Mouse (Mus musculus) kidney, embryonic 14.5 days (tissue): ENCODE data around the gene Aknad1. TPM values are rescaled to one million over a fixed set of nuclear protein-coding genes. Genes with fewer than 3 reads are reported as not detected.

Experiments
- ATAC-seq: fragments of 200-750 bp; cut with Nextera tagmentation; 2 replicates; pipeline ENCODE4 v1.8.0; 2017; ENCODE audit warnings: moderate number of reproducible peaks, mild to moderate bottlenecking, moderate TSS enrichment, moderate library complexity; ENCODE audit not compliant: low FRiP score, low TSS enrichment
- H3K27ac ChIP-seq: fragments of 300-500 bp; sonication (generic); 2 replicates; pipeline ENCODE4 v1.5.1; 2014; ENCODE audit warnings: low read depth, mild to moderate bottlenecking, low read length, moderate library complexity, mixed read lengths
- H3K27me3 ChIP-seq: fragments of 300-500 bp; sonication (generic); 2 replicates; pipeline ENCODE4 v1.6.1; 2014; ENCODE audit warnings: mild to moderate bottlenecking, low read length; ENCODE audit not compliant: control insufficient read depth, insufficient read depth
- H3K36me3 ChIP-seq: fragments of 300-500 bp; sonication (generic); 2 replicates; pipeline ENCODE4 v1.6.1; 2014; ENCODE audit warnings: low read length, mixed read lengths; ENCODE audit not compliant: control insufficient read depth, insufficient read depth
- H3K4me1 ChIP-seq: fragments of 300-500 bp; sonication (generic); 2 replicates; pipeline ENCODE4 v1.6.1; 2014; ENCODE audit warnings: low read length, mixed read lengths; ENCODE audit not compliant: control insufficient read depth, insufficient read depth
- H3K4me2 ChIP-seq: fragments of 300-500 bp; sonication (generic); replicated peaks from 2 replicates; pipeline ENCODE4 v1.6.1; 2014; ENCODE audit warnings: low read depth, mild to moderate bottlenecking, low read length
- H3K4me3 ChIP-seq: fragments of 300-500 bp; sonication (generic); 2 replicates; pipeline ENCODE4 v1.5.1; 2014; ENCODE audit warnings: mild to moderate bottlenecking, low read length
- H3K9ac ChIP-seq: fragments of 300-500 bp; sonication (generic); 2 replicates; pipeline ENCODE4 v1.6.1; 2014; ENCODE audit warnings: low read depth, mild to moderate bottlenecking, low read length, moderate library complexity
- H3K9me3 ChIP-seq: fragments of 300-500 bp; sonication (generic); 2 replicates; pipeline ENCODE4 v1.6.1; 2016; ENCODE audit warnings: low read length; ENCODE audit not compliant: control insufficient read depth
- WGBS: fragments of 180-500 bp; shearing (Covaris S2); extraction: QIAGEN DNeasy Blood & Tissue Kit; methylation state at CpG from one replicate; pipeline ENCODE4 v1.1.7; 2014; 5-methylcytosine and 5-hydroxymethylcytosine counted together
- polyA plus RNA-seq: library from polyadenylated mRNA; unstranded; fragments of >200 nt; fragmentation: Nextera tagmentation; extraction: Ambion mirVana; gene quantifications from 2 replicates; pipeline ENCODE4 v1.2.1, GENCODE M21; 2014

Aknad1 gene
- polyA plus RNA-seq, 1 experiment from 2014 or later = not detected

DNA sequence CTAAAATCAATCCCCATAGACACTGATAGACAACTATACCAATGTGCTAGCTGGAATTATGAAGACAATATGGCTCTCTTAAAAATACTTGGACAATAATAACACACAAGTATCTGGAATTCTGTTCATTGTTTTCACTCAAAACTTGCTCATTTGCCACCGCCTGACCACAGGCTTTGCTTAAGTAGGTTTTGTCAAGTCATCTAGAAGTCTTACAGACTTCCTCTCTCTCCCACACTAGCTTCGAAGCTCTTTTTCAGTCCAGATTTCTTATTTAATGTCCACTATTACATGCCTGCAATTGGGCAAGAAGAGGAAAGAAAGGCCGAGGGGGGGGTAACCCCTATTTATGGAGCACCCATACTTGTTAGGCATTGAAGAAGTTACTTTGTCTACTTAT is 11.7 kb upstream of the Aknad1 start:
- 88% methylated on average over 3 of the region's 3 CpGs for WGBS
- ATAC-seq = no peak

DNA sequence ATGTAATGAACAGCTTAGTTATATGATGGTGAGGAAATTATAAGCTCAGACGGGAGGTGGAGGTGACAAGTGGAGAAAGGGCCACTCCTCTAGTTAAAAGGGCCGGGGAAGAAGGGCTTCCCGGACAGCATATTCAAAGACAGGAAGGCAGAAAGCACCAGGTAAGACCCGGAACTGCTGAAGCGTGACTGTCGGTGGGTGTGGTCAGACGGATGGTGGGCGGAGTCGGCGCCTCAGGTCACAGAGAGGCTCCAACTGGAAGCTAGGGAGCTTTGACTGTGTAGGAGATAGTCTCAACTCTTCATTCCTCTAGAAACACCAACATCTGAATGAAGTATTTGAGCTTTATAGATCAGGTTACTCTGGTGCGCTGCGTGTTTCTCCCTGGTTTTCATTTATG is 9.1 kb upstream of the Aknad1 start:
- no peak overlapping the region for H3K4me2 ChIP-seq
- no peaks in the 10 kb centered on the region for H3K27me3 ChIP-seq
- no peak for ATAC-seq
- peaks cover 4% of the 10 kb centered on the region; the same call in 1 of the 2 replicates for H3K9me3 ChIP-seq
- H3K27ac ChIP-seq = no peak overlapping the region
- H3K36me3 ChIP-seq = no peaks in the 10 kb centered on the region
- WGBS = 29% methylated on average over 12 of the region's 12 CpGs
- no peak overlapping the region for H3K9ac ChIP-seq
- H3K4me1 ChIP-seq = no peaks in the 10 kb centered on the region
- no peak overlapping the region for H3K4me3 ChIP-seq

More for the DNA sequence above, 11.7 kb upstream of the Aknad1 start:
- Histone ChIP-seq H3K27ac (no peak overlapping the region), H3K4me2 (no peak overlapping the region), H3K36me3 (no peaks in the 10 kb centered on the region), H3K4me3 (no peak overlapping the region), H3K27me3 (no peaks in the 10 kb centered on the region), H3K9me3 (no peaks in the 10 kb centered on the region), H3K9ac (no peak overlapping the region), H3K4me1 (0 out of 2 replicates have a peak, but pooled peaks cover 3% of the 10 kb centered on the region)

DNA sequence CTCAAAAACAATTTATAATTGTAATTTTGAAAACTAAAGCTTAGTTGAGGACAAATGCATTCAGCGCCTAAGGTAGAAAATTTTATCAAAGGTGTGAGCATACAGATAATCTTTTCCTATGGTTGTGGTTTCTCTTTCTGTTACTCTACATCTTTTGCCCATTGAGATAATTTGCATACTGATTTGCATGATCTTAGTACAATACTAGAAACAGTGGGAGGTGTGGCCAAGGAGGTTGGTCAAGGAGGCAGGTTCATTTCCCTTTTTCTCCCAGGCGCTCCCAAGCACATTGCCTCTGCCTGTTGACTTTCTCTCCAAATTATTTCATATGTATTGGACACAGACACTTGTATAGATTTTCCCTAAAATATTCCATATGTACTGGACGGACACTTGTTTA is 1.7 kb upstream of the Aknad1 start:
- WGBS = 96% methylated on average over 3 of the region's 3 CpGs
- H3K9ac ChIP-seq = no peak overlapping the region
- H3K9me3 ChIP-seq = peaks cover 4% of the 10 kb centered on the region; the same call in 1 of the 2 replicates
- no peaks in the 10 kb centered on the region for H3K36me3 ChIP-seq
- H3K27me3 ChIP-seq = no peaks in the 10 kb centered on the region
- no peaks in the 10 kb centered on the region for H3K4me1 ChIP-seq
- H3K4me2 ChIP-seq = no peak overlapping the region
- no peak overlapping the region for H3K27ac ChIP-seq
- H3K4me3 ChIP-seq = no peak overlapping the region
- ATAC-seq = no peak

DNA sequence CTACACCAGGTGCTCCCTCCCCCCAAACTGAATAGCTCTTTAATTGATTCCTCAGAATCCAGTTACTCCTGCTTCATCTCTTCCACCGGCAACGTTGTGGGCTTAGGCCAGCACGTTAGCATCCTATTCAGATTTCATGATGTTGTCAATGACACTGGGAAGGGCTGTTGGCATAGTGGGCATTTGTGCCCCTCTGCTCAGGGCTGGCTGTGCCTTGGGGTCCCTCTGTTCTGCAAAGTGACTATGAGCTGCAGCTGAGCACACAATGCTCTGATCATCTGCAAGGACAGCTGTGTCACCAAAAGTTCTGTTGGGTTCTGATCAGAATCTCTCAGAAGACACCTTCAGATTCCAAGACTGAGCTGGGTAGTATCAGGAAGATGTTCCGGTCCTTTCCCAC is 4.6 kb downstream of the Aknad1 start:
- H3K27ac ChIP-seq = no peak overlapping the region
- ATAC-seq = no peak
- 77% methylated on average over 4 of the region's 4 CpGs for WGBS
- H3K9ac ChIP-seq = no peak overlapping the region
- H3K4me2 ChIP-seq = no peak overlapping the region
- no peaks in the 10 kb centered on the region for H3K27me3 ChIP-seq
- H3K4me3 ChIP-seq = no peak overlapping the region
- H3K36me3 ChIP-seq = no peaks in the 10 kb centered on the region
- no peaks in the 10 kb centered on the region for H3K4me1 ChIP-seq
- H3K9me3 ChIP-seq = no peaks in the 10 kb centered on the region

DNA sequence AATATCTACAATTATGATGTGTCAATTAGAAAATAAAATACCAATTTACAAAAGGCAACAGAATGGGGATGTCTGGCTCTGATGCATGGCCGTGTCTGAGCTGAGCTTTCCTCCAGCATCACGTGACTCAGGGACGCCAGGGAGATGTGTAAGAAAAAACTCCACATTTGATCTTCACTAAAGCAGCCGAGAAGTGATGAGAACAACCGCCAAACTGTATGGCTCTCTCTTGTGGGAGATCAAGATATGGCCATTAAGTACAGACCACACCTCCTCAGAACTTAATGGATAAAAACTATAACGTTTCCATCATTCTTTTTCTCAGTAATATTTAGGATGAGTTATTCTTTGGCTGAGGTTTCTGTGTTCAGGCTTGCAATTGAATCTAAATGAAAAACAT is 11.6 kb downstream of the Aknad1 start:
- no peaks in the 10 kb centered on the region for H3K27me3 ChIP-seq
- no peaks in the 10 kb centered on the region for H3K9me3 ChIP-seq
- H3K4me2 ChIP-seq = no peak overlapping the region
- no peak for ATAC-seq
- no peaks in the 10 kb centered on the region for H3K4me1 ChIP-seq
- no peak overlapping the region for H3K27ac ChIP-seq
- 63% methylated on average over 6 of the region's 6 CpGs for WGBS
- H3K4me3 ChIP-seq = no peak overlapping the region
- no peak overlapping the region for H3K9ac ChIP-seq
- no peaks in the 10 kb centered on the region for H3K36me3 ChIP-seq

DNA sequence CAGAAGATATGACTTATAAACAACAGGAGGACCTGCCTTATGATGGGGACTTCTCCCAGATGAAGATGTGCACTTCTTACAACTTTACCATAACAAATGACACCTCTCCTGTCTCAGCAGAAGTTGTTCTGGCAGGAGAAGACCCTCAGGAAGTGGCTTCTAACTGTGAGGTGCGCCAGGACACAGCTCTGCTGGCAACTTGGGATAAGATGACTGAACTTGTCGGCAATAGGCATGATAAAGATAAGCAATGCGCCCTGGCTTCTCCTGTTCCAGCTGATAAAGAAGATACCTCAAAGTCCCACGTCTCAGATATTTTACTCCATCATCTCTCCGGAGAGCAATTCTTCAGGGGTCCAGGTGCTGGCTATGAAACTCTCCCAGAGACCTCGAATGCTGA is 12.2 kb downstream of the Aknad1 start:
- no peaks in the 10 kb centered on the region for H3K27me3 ChIP-seq
- H3K9me3 ChIP-seq = no peaks in the 10 kb centered on the region
- H3K4me2 ChIP-seq = no peak overlapping the region
- WGBS = 87% methylated on average over 6 of the region's 6 CpGs
- no peak overlapping the region for H3K27ac ChIP-seq
- no peak overlapping the region for H3K9ac ChIP-seq
- H3K4me1 ChIP-seq = no peaks in the 10 kb centered on the region
- H3K4me3 ChIP-seq = no peak overlapping the region
- no peak for ATAC-seq
- no peaks in the 10 kb centered on the region for H3K36me3 ChIP-seq

DNA sequence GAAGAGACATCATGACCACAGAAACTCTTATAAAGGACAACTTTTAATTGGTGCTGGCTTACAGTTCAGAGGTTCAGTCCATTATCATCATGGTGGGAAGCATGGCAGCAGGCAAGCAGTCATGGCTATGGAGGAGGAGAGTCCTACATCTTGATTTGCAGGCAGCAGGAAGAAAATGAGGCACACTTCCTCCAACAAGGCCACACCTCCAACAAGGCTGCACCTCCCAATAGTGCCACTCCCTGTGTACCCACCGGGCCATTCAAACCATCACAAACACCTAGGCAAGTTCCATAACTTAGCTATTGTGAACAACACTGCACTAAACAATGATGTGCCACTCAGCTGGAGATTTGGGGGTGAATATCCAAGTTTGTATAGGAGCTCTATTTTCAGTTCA is 15.1 kb downstream of the Aknad1 start:
- H3K36me3 ChIP-seq = no peaks in the 10 kb centered on the region
- WGBS = 93% methylated on average over 1 of the region's 1 CpGs
- H3K9me3 ChIP-seq = no peaks in the 10 kb centered on the region
- no peak overlapping the region for H3K27ac ChIP-seq
- no peak overlapping the region for H3K4me2 ChIP-seq
- ATAC-seq = no peak
- no peaks in the 10 kb centered on the region for H3K4me1 ChIP-seq
- no peak overlapping the region for H3K4me3 ChIP-seq
- H3K9ac ChIP-seq = no peak overlapping the region
- no peaks in the 10 kb centered on the region for H3K27me3 ChIP-seq

DNA sequence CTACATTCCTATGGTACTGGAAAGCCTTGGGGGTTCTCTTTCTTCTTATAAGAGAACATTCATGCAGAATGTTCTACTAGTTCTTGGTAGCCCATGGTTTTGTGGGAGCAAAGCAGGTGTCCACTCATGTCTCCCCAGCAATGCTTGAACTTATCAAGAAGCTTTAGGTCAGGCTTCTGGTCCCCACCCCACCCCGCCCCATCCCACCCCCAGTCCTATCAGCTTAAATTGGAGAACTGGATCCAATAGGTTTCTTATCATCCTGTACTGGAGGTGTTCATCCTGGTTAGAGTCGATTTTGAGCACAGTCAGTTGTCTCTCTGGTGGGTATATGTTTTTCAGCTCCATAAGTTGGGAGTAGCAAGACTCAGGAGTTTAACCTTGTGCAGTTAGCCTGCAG is 16.1 kb downstream of the Aknad1 start:
- no peak for ATAC-seq
- H3K4me2 ChIP-seq = no peak overlapping the region
- H3K27ac ChIP-seq = no peak overlapping the region
- no peaks in the 10 kb centered on the region for H3K27me3 ChIP-seq
- H3K9me3 ChIP-seq = no peaks in the 10 kb centered on the region
- WGBS = 89% methylated on average over 2 of the region's 2 CpGs
- H3K36me3 ChIP-seq = no peaks in the 10 kb centered on the region
- no peak overlapping the region for H3K4me3 ChIP-seq
- H3K4me1 ChIP-seq = no peaks in the 10 kb centered on the region
- no peak overlapping the region for H3K9ac ChIP-seq

DNA sequence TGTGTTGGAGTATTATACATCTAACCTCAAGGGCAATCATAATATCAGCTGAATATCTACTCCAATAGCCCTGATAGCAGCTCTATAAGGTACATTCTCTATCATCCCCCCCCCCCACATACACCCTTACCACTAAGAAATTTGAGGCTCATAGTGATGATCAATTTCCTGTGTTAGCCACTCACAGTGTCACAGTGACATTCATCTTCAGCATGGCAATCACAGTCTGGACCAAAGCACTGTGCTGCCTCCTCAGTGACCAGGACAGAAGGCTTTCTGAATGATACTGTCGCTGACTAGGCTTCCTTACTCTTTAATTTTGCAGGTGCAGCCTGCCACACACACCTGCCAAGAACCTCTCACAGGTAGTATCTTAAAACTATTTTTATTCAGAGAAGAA is 16.7 kb downstream of the Aknad1 start:
- Histone ChIP-seq H3K4me1 (no peaks in the 10 kb centered on the region), H3K9me3 (no peaks in the 10 kb centered on the region), H3K27ac (no peak overlapping the region), H3K27me3 (no peaks in the 10 kb centered on the region), H3K4me3 (no peak overlapping the region), H3K4me2 (no peak overlapping the region), H3K36me3 (no peaks in the 10 kb centered on the region), H3K9ac (no peak overlapping the region)
- 74% methylated on average over 1 of the region's 1 CpGs for WGBS
- no peak for ATAC-seq

DNA sequence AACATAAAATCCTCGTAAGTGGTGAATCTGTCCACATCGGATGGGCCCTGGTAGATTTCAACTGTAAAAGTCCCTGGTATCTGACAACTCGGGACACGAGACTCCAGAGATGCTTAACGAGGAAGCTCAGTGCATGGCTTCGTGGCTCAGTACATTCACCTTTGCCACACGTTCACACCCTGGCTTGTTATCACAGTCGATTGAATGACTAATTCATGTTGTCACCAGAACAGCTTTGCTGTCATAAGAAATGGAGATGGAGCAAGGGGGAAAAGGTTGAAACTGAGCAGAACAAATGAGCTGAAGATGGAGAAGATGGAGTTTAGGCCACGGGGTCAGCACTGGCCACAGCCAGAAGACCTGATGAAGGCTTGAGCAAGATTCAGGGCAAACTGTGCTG is 18.1 kb downstream of the Aknad1 start:
- 70% methylated on average over 9 of the region's 9 CpGs for WGBS
- ATAC-seq = no peak

More for the DNA sequence above, 18.1 kb downstream of the Aknad1 start:
- no peak overlapping the region for H3K9ac ChIP-seq
- no peaks in the 10 kb centered on the region for H3K4me1 ChIP-seq
- no peak overlapping the region for H3K27ac ChIP-seq
- no peaks in the 10 kb centered on the region for H3K27me3 ChIP-seq
- H3K36me3 ChIP-seq = no peaks in the 10 kb centered on the region
- no peak overlapping the region for H3K4me2 ChIP-seq
- no peaks in the 10 kb centered on the region for H3K9me3 ChIP-seq
- H3K4me3 ChIP-seq = no peak overlapping the region
